Mouse (Mus musculus) CD4-positive helper T cell, adult 2 months (primary cell): ENCODE data around the gene Lyst.

Experiments used
- DNase-seq: peaks from one replicate; pipeline ENCODE4 v3.0.0-alpha.2; 2012; ENCODE audit warnings: low read depth, missing footprints, low spot score

The Lyst gene

DNA sequence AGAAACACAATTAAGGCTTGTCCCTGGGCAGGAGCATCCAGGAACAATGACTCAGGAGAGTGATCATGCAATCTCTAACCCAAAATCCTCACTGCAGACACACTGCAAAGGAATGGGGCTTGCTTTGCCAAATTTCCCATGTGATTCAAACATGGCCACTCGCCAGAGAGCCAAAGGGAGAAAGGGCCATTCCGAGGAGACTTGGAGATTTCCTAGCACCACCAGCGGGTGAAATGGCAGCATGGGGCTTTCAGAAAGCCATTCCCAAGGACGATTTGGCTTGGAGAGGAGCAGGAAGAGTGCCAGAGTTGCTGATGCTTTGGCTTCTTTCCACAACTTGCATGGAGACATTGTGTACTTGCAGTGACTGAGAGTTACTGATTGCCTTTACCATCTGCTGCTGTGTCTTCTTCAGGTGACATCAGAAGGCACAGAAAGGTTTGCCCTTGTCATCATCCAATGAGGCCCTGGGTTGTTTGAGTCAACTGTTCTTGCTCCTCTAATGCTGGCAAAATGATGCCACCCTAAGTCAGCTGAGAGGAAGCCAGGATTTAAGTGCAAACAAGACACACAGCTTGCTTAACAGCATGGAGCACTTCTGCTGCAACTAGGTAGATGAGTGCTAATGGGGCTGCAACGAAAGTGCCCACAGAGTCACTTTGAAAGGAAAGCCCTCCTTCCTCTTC, 16.5 kb upstream of the Lyst start:
- DNase-seq: no peak

DNA sequence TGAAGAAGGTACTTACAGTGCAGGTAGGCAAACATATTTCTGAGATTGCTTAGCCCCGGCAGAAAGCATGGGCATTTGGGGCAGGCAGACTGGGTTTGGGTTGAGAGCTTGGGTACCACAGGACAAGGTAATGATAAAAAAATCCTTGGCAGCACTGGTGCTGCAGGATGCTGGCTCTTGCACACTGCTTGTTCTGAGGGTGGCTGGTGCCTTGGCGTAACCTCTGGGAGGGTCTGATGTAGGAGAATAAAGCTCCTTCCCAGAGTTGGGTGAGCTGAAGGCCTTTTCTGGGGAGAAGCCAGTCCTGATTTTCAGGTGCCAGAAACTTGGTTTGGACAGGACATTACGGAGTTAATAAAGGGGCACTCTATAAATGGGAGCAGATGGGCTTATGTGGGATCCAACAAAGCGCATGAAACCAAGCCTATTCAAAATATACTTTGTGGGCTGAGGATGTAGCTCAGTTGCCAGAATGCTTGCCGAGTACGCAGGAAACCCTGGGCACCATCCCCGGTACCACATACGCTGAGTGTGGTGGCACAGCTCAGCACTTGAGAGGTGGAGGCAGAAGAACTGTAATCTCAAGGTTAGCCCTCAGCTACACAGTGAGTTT, 15.8 kb upstream of the Lyst start:
- DNase-seq: no peak

GRCm38 (mm10) chr13:13575106-13575505, 15.1 kb upstream of the Lyst start:
- no peak for DNase-seq

DNA sequence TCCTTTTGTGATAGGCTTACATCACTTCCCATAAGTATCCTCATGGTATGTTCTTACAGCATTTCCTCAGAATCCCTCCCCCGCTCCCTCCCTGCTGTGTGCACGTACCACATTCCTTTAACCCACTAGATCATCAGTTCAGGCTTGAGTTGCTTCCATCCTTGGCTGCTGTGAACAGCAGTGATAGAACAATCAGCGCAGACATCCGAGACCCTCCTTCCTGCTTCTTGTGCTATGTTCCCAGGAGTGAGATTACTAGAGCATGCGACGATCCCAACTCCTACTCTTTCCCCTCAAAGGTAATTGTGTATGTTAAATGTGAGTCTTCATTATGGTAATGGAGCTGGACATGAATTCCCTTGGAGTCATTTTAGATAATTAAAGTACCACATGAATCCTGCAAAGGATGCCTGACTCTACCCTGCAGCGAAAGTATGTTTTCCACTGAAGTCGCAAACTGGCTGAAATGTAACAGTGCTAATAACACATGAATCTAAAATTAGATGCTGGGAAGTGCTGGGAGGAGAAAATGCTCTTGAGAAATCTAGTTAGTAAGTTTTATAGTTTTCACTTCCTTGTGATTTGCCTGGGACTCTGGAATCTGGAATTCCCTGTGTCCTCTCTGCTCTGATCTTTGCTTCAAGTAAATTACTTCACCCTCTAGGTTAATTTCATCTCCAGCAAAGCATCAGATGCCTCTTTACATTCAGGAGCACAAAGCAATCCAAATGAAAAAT, 13.6 kb upstream of the Lyst start:
- DNase-seq: no peak

GRCm38 (mm10) chr13:13581988-13582387, 8.2 kb upstream of the Lyst start:
- peak; percentile 54 for DNase-seq

- no peak for DNase-seq
Measured at GRCm38 (mm10) chr13:13583473-13583872, 6.7 kb upstream of the Lyst start.

DNA sequence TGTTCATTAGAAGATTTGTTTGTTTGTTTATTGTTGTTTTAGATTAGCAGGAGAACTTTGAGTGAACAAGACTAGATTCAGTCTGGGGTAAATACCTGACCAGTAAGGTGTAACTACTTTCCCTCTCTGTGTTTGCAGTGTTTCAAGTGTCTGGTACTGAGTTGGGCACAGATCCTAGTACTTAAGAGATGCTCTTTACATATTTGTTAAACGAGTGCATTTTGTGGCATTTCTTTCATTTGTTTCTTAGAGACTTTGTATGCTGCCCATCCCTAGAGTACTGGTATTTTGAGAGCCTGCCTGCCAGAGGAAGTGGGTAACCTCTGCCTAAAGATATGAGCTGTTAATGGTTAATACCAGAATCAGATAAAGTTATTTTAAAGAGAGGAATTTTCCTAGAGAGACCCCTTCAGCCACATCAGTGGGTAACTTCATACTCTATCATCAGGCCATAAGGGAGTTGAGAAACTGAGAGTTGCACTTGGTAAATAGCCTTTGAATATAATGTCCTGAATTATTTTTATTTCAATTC, 2.5 kb upstream of the Lyst start:
- DNase-seq: no peak

DNA sequence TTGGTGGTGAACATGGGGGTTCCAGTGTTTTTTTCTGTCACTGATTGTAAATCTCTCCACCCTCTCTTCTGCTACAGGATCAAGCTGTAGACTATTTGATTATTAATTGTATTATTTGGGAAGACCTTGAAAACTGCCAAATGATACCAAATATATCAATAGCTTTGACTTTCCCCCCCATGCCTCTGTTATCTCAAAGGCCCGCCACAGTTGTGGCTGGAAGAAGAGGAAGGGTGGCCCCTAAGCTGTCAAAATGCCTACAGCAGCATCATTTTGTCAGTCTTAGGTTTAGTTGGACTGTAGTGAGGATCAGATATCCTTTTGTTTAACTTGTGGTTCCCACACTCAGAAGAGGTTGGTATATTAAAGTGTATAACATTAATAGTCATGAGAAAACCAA, 1.7 kb upstream of the Lyst start:
- DNase-seq: no peak

- no peak for DNase-seq
Measured at GRCm38 (mm10) chr13:13589032-13589431, 1.2 kb upstream of the Lyst start.

DNA sequence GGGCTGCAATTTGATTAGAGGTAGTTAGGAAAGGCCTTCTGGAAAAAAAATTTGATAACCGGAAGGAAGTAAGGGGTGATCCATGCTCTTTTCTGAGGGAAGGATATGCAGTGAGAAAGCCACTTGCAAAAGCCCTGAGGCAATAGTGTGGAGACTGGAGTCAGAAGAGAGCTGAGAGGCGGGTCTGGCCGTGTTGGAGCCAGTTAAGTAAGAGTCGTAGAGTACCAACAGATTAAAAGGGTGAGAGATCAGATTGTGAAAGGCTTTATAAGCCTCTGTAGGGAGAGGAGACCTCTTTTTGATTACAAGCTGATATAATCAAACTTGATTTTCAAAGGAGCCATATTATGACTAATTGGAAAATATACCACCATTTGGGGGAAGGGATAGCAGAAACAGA, 1.7 kb downstream of the Lyst start:
- no peak for DNase-seq

DNA sequence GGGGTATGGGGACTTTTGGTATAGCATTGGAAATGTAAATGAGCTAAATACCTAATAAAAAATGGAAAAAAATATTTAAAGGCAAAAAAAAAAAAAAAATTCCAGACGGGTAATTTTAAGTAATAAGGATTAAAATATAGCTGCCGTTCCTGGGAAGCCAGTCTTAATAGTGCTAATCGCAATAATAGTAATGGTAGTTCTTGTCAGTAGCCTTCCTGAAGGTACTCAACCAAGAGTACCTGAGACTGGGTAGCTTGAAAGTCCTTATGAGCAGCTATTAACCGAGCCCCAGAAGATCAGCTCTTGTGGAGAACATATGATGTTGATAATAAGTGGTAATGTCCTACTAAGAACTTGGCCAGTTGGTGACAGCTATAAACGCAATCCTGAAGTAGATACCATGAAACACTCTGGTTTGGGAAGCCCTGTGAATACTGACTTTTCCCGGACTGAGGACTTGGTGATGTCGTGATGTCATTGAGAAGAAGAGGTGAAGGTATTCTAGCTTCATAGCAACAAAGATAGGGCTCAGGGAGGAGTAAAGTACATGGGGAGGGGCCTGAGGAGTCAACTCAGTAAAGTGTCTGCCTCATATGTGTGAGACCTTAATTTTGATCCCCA, 6.3 kb downstream of the Lyst start:
- DNase-seq: no peak

DNA sequence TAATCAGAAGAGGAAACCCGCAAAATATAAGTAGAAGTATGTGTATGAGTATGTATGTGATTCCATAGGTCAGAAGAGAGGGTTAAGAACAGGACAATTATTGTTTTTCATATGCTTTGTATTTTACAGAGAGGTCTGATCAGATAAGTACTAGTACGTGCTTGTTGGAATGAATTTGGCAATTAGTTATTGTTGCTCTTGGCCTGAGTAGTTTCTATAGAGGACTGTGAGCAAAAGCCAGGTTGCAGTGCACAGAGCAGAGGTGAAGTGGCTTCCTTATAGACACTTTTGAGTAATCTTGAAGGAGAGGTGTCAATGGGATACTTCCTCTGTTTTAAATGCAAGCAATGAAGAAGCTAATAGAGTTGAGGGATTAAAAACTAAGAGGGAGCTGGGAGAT, 7.7 kb downstream of the Lyst start:
- no peak for DNase-seq

DNA sequence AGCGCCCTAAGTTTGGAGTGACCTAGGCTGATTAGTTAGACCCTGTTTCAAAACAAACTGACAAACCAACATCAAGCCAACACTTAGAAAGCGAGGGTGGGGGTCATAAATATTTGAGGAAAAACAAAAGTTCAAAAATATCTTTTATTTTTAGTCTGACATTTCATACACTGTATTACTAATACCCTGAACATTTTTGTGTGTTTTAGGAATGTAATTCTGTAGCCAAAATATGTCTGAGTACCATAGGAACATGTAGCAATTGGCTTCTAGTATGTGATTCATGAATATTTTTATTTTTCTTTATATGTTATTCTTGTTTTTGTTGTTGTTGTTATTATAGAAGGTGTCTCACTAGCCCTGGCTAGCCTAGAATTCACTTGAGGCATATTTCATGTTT, 11.2 kb downstream of the Lyst start:
- DNase-seq: no peak

GRCm38 (mm10) chr13:13606149-13606548, 16.0 kb downstream of the Lyst start:
- DNase-seq: no peak

DNA sequence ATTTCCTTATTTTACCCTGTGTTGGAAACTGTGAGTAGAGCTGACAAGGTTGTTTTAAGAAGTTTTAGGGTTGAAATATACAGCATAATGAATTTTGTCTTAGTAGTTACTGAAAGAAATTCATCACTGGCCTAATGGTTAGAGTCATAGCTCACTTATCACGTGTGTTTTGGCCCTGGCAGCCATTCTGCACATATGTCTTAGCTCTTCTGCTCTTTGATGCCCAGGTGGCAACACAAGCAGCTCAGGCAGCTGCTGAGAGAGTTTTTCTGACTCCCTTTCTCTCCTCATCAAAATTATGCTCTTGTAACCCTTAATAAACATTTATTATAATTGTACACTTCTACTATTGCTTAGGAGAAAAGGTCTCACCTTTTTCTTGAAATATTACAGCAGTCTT, 18.1 kb downstream of the Lyst start:
- no peak for DNase-seq

- peak; percentile 6 for DNase-seq
Measured at GRCm38 (mm10) chr13:13609655-13610054, 19.5 kb downstream of the Lyst start.

DNA sequence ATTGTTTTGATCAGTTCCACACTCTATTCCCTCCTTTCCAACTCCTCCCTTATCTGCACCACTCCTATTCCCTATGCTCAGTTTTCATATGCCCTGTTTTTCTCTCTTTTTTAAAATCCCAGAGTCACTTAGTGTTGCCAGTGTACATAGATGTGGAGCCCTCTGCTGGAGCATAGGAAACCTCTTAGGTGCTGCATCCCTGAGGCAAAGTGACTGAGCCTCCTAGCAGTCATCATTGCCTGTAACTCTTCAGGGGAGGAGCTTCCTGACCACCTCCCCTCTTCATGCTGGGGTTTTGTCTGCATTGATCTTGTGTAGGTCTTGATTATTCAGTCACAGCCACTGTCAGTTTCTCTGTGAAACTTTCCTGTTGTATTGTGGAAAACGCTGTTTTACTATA, 22.7 kb downstream of the Lyst start:
- DNase-seq: peak; percentile 71

DNA sequence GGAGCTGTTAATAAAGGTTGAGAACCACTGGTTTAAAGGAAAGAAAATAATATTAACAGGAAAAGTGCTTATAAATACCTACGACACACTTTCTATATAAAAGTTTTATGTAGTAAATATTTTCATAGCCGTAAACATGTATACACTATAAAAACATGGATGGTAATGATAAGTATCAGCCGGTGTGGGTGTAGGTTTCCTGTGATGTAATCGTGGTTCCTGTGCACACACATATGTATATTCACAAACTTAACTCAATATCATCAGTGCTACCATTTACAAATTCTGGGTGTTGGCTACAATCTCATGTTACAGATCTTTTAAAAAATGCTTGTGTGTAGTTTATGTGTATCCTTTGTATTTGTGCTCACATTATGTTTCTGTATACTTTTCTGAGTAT, 24.0 kb downstream of the Lyst start:
- DNase-seq: peak; percentile 21

DNA sequence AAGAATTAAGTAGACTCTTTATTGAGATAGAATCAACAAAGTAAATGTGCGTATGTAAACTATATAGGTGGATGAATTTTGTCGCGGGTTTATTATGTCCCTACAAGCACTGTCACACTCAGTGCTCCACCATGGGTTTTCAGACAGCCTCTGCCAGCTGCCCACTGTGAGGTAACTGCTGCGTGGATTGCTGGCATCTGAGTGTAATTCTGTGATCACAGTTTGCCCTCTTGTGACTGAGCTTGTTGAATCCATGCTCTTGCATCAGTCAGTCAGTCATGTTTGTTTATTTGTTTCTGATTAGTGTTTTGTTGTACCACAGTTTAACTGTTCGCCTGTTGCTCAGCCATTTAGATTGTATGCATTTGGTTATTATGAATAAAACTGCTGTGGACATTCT, 31.3 kb downstream of the Lyst start:
- no peak for DNase-seq

DNA sequence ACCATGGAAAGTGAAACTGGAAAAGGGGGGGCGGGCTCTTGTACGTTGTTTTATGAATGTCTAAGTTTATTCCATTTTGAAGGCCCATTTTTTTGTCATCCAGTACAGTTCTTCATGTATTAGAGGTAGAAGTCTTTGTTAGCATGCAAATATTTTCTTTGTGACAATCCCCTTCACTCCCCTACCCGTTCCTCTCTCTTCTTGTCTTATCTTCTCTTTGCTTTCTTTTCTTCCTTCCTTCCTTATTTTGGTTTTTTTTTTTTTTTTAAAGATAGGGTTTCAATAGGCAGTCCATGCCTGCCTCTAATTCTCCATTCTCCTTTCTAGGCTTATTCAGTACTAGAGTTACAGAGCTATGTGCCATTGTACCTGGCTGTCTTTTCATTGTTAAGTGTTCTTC, 32.4 kb downstream of the Lyst start:
- no peak for DNase-seq

DNA sequence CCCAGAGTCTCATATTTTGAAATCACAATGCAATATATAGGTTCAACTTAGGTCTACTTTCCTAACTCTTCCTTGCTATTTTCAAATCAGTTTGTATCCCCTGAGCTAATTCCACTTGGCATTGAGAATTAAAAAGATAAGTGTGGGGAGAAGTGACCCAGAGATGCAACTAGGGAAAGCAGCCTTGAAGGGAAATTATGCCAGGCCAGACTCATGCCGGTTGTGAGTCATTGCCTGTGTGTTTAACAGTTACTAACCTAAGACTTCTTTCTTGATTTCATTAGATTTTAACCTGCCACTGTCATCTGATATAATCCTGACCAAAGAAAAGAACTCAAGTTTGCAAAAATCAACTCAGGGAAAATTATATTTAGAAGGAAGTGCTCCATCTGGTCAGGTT, 43.5 kb downstream of the Lyst start:
- no peak for DNase-seq

GRCm38 (mm10) chr13:13634706-13635105, 44.5 kb downstream of the Lyst start:
- DNase-seq: no peak
